Mouse (Mus musculus): ENCODE results near the gene Sptbn2. TPM values are rescaled to one million over a fixed set of nuclear protein-coding genes. Genes with fewer than 3 reads are reported as not detected.

Sptbn2 gene
- polyA plus RNA-seq, 1 experiment from 2014 or later, result 21.7 TPM

- WGBS, result 95% methylated on average over 5 of the region's 5 CpGs
- Histone ChIP-seq H3K4me1 (ENCODE audit: control insufficient read depth, insufficient read depth, low read depth, low read length) (no peaks in the 10 kb centered on the region), H3K27me3 (replicated peaks; ENCODE audit: control insufficient read depth, insufficient read depth, low read length) (no peaks in the 10 kb centered on the region), H3K36me3 (ENCODE audit: control insufficient read depth, insufficient read depth, low read length) (peaks cover 55% of the 10 kb centered on the region), H3K4me2 (ENCODE audit: low read length) (no peak overlapping the region), H3K9me3 (ENCODE audit: control insufficient read depth, low read length) (no peaks in the 10 kb centered on the region), H3K4me3 (ENCODE audit: low read length) (no peak overlapping the region), H3K27ac (ENCODE audit: low read depth, low read length) (no peak overlapping the region), H3K9ac (ENCODE audit: low read depth, low read length) (no peak overlapping the region)
- ATAC-seq, result no peak
Observed at GRCm38 (mm10) chr19:4739762-4740161, 28.8 kb downstream of the Sptbn2 start.

GRCm38 (mm10) chr19:4741482-4741881 lies 30.5 kb downstream of the Sptbn2 start:
- ATAC-seq, result no peak
- 81% methylated on average over 10 of the region's 10 CpGs for whole genome bisulfite sequencing
- no peak overlapping the region for H3K4me2 ChIP-seq (ENCODE audit: low read length)
- H3K27ac ChIP-seq (ENCODE audit: low read depth, low read length), result no peak overlapping the region
- no peak overlapping the region for H3K4me3 ChIP-seq (ENCODE audit: low read length)
- no peaks in the 10 kb centered on the region for H3K27me3 ChIP-seq (replicated peaks; ENCODE audit: control insufficient read depth, insufficient read depth, low read length)
- no peaks in the 10 kb centered on the region for H3K9me3 ChIP-seq (ENCODE audit: control insufficient read depth, low read length)
- H3K36me3 ChIP-seq (ENCODE audit: control insufficient read depth, insufficient read depth, low read length), result peaks cover 70% of the 10 kb centered on the region
- H3K4me1 ChIP-seq (ENCODE audit: control insufficient read depth, insufficient read depth, low read depth, low read length), result no peaks in the 10 kb centered on the region
- H3K9ac ChIP-seq (ENCODE audit: low read depth, low read length), result no peak overlapping the region

- Histone ChIP-seq H3K4me1 (ENCODE audit: control insufficient read depth, insufficient read depth, low read depth, low read length) (no peaks in the 10 kb centered on the region), H3K27me3 (replicated peaks; ENCODE audit: control insufficient read depth, insufficient read depth, low read length) (no peaks in the 10 kb centered on the region), H3K27ac (ENCODE audit: low read depth, low read length) (no peak overlapping the region), H3K9ac (ENCODE audit: low read depth, low read length) (no peak overlapping the region), H3K9me3 (ENCODE audit: control insufficient read depth, low read length) (no peaks in the 10 kb centered on the region), H3K4me2 (ENCODE audit: low read length) (no peak overlapping the region), H3K4me3 (ENCODE audit: low read length) (no peak overlapping the region), H3K36me3 (ENCODE audit: control insufficient read depth, insufficient read depth, low read length) (peaks cover 72% of the 10 kb centered on the region)
- ATAC-seq, result no peak
- 94% methylated on average over 6 of the region's 6 CpGs for WGBS
Observed at GRCm38 (mm10) chr19:4742229-4742628, 31.3 kb downstream of the Sptbn2 start.

- no peaks in the 10 kb centered on the region for H3K27me3 ChIP-seq (replicated peaks; ENCODE audit: control insufficient read depth, insufficient read depth, low read length)
- H3K4me1 ChIP-seq (ENCODE audit: control insufficient read depth, insufficient read depth, low read depth, low read length), result no peaks in the 10 kb centered on the region
- H3K4me2 ChIP-seq (ENCODE audit: low read length), result no peak overlapping the region
- ATAC-seq, result no peak
- H3K9me3 ChIP-seq (ENCODE audit: control insufficient read depth, low read length), result no peaks in the 10 kb centered on the region
- no peak overlapping the region for H3K9ac ChIP-seq (ENCODE audit: low read depth, low read length)
- peaks cover 73% of the 10 kb centered on the region for H3K36me3 ChIP-seq (ENCODE audit: control insufficient read depth, insufficient read depth, low read length)
- no peak overlapping the region for H3K27ac ChIP-seq (ENCODE audit: low read depth, low read length)
- no peak overlapping the region for H3K4me3 ChIP-seq (ENCODE audit: low read length)
- WGBS, result 40% methylated on average over 5 of the region's 5 CpGs
Observed at GRCm38 (mm10) chr19:4743524-4743923, 32.6 kb downstream of the Sptbn2 start.

GRCm38 (mm10) chr19:4744026-4744425 lies 33.1 kb downstream of the Sptbn2 start:
- H3K9me3 ChIP-seq (ENCODE audit: control insufficient read depth, low read length), result no peaks in the 10 kb centered on the region
- H3K27ac ChIP-seq (ENCODE audit: low read depth, low read length), result no peak overlapping the region
- 88% methylated on average over 14 of the region's 14 CpGs for WGBS
- no peak overlapping the region for H3K4me2 ChIP-seq (ENCODE audit: low read length)
- no peaks in the 10 kb centered on the region for H3K4me1 ChIP-seq (ENCODE audit: control insufficient read depth, insufficient read depth, low read depth, low read length)
- H3K4me3 ChIP-seq (ENCODE audit: low read length), result no peak overlapping the region
- H3K27me3 ChIP-seq (replicated peaks; ENCODE audit: control insufficient read depth, insufficient read depth, low read length), result no peaks in the 10 kb centered on the region
- H3K9ac ChIP-seq (ENCODE audit: low read depth, low read length), result no peak overlapping the region
- H3K36me3 ChIP-seq (ENCODE audit: control insufficient read depth, insufficient read depth, low read length), result peaks cover 74% of the 10 kb centered on the region
- no peak for ATAC-seq

- no peaks in the 10 kb centered on the region for H3K9me3 ChIP-seq (ENCODE audit: control insufficient read depth, low read length)
- H3K4me3 ChIP-seq (ENCODE audit: low read length), result no peak overlapping the region
- no peak for ATAC-seq
- H3K27ac ChIP-seq (ENCODE audit: low read depth, low read length), result no peak overlapping the region
- no peaks in the 10 kb centered on the region for H3K4me1 ChIP-seq (ENCODE audit: control insufficient read depth, insufficient read depth, low read depth, low read length)
- no peak overlapping the region for H3K4me2 ChIP-seq (ENCODE audit: low read length)
- H3K9ac ChIP-seq (ENCODE audit: low read depth, low read length), result no peak overlapping the region
- WGBS, result 60% methylated on average over 9 of the region's 9 CpGs
- H3K27me3 ChIP-seq (replicated peaks; ENCODE audit: control insufficient read depth, insufficient read depth, low read length), result no peaks in the 10 kb centered on the region
- H3K36me3 ChIP-seq (ENCODE audit: control insufficient read depth, insufficient read depth, low read length), result peaks cover 74% of the 10 kb centered on the region
Observed at GRCm38 (mm10) chr19:4745057-4745456, 34.1 kb downstream of the Sptbn2 start.

GRCm38 (mm10) chr19:4745681-4746080 lies 34.7 kb downstream of the Sptbn2 start:
- no peak overlapping the region for H3K4me3 ChIP-seq (ENCODE audit: low read length)
- H3K27me3 ChIP-seq (replicated peaks; ENCODE audit: control insufficient read depth, insufficient read depth, low read length), result no peaks in the 10 kb centered on the region
- 89% methylated on average over 10 of the region's 10 CpGs for WGBS
- no peaks in the 10 kb centered on the region for H3K9me3 ChIP-seq (ENCODE audit: control insufficient read depth, low read length)
- H3K27ac ChIP-seq (ENCODE audit: low read depth, low read length), result no peak overlapping the region
- H3K4me2 ChIP-seq (ENCODE audit: low read length), result no peak overlapping the region
- ATAC-seq, result no peak
- peaks cover 71% of the 10 kb centered on the region for H3K36me3 ChIP-seq (ENCODE audit: control insufficient read depth, insufficient read depth, low read length)
- no peaks in the 10 kb centered on the region for H3K4me1 ChIP-seq (ENCODE audit: control insufficient read depth, insufficient read depth, low read depth, low read length)
- H3K9ac ChIP-seq (ENCODE audit: low read depth, low read length), result no peak overlapping the region; the same call in 1 of the 2 replicates

- no peak overlapping the region for H3K27ac ChIP-seq (ENCODE audit: low read depth, low read length)
- H3K4me1 ChIP-seq (ENCODE audit: control insufficient read depth, insufficient read depth, low read depth, low read length), result no peaks in the 10 kb centered on the region
- H3K27me3 ChIP-seq (replicated peaks; ENCODE audit: control insufficient read depth, insufficient read depth, low read length), result no peaks in the 10 kb centered on the region
- H3K36me3 ChIP-seq (ENCODE audit: control insufficient read depth, insufficient read depth, low read length), result peaks cover 72% of the 10 kb centered on the region
- no peak for ATAC-seq
- H3K9me3 ChIP-seq (ENCODE audit: control insufficient read depth, low read length), result no peaks in the 10 kb centered on the region
- H3K4me2 ChIP-seq (ENCODE audit: low read length), result no peak overlapping the region
- 83% methylated on average over 14 of the region's 14 CpGs for WGBS
- H3K4me3 ChIP-seq (ENCODE audit: low read length), result no peak overlapping the region
- no peak overlapping the region for H3K9ac ChIP-seq (ENCODE audit: low read depth, low read length)
Observed at GRCm38 (mm10) chr19:4746611-4747010, 35.6 kb downstream of the Sptbn2 start.

GRCm38 (mm10) chr19:4747631-4748312 lies 36.8 kb downstream of the Sptbn2 start:
- no peaks in the 10 kb centered on the region for H3K9me3 ChIP-seq (ENCODE audit: control insufficient read depth, low read length)
- no peak overlapping the region for H3K4me2 ChIP-seq (ENCODE audit: low read length)
- 90% methylated on average over 9 of the region's 9 CpGs for WGBS
- H3K4me1 ChIP-seq (ENCODE audit: control insufficient read depth, insufficient read depth, low read depth, low read length), result no peaks in the 10 kb centered on the region
- no peak for ATAC-seq
- H3K27me3 ChIP-seq (replicated peaks; ENCODE audit: control insufficient read depth, insufficient read depth, low read length), result no peaks in the 10 kb centered on the region
- no peak overlapping the region for H3K4me3 ChIP-seq (ENCODE audit: low read length)
- H3K27ac ChIP-seq (ENCODE audit: low read depth, low read length), result no peak overlapping the region
- H3K9ac ChIP-seq (ENCODE audit: low read depth, low read length), result no peak overlapping the region
- peaks cover 70% of the 10 kb centered on the region for H3K36me3 ChIP-seq (ENCODE audit: control insufficient read depth, insufficient read depth, low read length)
